Mouse (Mus musculus) hindbrain, embryonic 11.5 days (tissue): Measurements from ENCODE around the gene Nin. TPM values are rescaled to one million over a fixed set of nuclear protein-coding genes. Genes with fewer than 3 reads are reported as not detected.
"Not testable (repeated sequence)": the region's sequence is repeated elsewhere in the genome, so short reads cannot be mapped to it uniquely, and the experiment has no call there.

Source experiments
- ATAC-seq: fragments of 200-750 bp; cut with Nextera tagmentation; 2 replicates; pipeline ENCODE4 v1.8.0; 2017; ENCODE audit warnings: mild to moderate bottlenecking, moderate TSS enrichment, moderate library complexity; ENCODE audit not compliant: low FRiP score
- DNase-seq: peaks from one replicate; pipeline ENCODE4 v3.0.0-alpha.2; 2015; ENCODE audit warnings: low spot score
- H3K27ac ChIP-seq: fragments of 300-500 bp; sonication (generic); 2 replicates; pipeline ENCODE4 v1.5.1; 2014; ENCODE audit warnings: mild to moderate bottlenecking, low read depth, low read length
- H3K27me3 ChIP-seq: fragments of 300-500 bp; sonication (generic); 2 replicates; pipeline ENCODE4 v1.6.1; 2014; ENCODE audit warnings: mild to moderate bottlenecking, low read length, moderate library complexity, mixed read lengths; ENCODE audit not compliant: control insufficient read depth, insufficient read depth
- H3K36me3 ChIP-seq: fragments of 300-500 bp; sonication (generic); 2 replicates; pipeline ENCODE4 v1.6.1; 2014; ENCODE audit warnings: mild to moderate bottlenecking, low read length, moderate library complexity, mixed read lengths; ENCODE audit not compliant: control insufficient read depth, insufficient read depth
- H3K4me1 ChIP-seq: fragments of 300-500 bp; sonication (generic); replicated peaks from 2 replicates; pipeline ENCODE4 v1.6.1; 2014; ENCODE audit warnings: low read length, mixed read lengths; ENCODE audit not compliant: control insufficient read depth, insufficient read depth
- H3K4me2 ChIP-seq: fragments of 300-500 bp; sonication (generic); replicated peaks from 2 replicates; pipeline ENCODE4 v1.6.1; 2014; ENCODE audit warnings: mild to moderate bottlenecking, low read depth, low read length
- H3K4me3 ChIP-seq: fragments of 300-500 bp; sonication (generic); 2 replicates; pipeline ENCODE4 v1.5.1; 2014; ENCODE audit warnings: low read depth, low read length
- H3K9ac ChIP-seq: fragments of 300-500 bp; sonication (generic); 2 replicates; pipeline ENCODE4 v1.6.1; 2014; ENCODE audit warnings: low read depth, low read length
- H3K9me3 ChIP-seq: fragments of 300-500 bp; sonication (generic); 2 replicates; pipeline ENCODE4 v1.6.1; 2016; ENCODE audit warnings: low read length; ENCODE audit not compliant: control insufficient read depth
- WGBS: fragments of 180-500 bp; shearing (Covaris S2); extraction: QIAGEN DNeasy Blood & Tissue Kit; methylation state at CpG from one replicate; pipeline ENCODE4 v1.1.7; 2014; 5-methylcytosine and 5-hydroxymethylcytosine counted together
- polyA plus RNA-seq: library from polyadenylated mRNA; unstranded; fragments of >200 nt; fragmentation: Nextera tagmentation; extraction: Ambion mirVana; gene quantifications from 2 replicates; pipeline ENCODE4 v1.2.1, GENCODE M21; 2014

Nin gene
- polyA plus RNA-seq, 1 experiment from 2014 or later: 14.9 TPM

DNA sequence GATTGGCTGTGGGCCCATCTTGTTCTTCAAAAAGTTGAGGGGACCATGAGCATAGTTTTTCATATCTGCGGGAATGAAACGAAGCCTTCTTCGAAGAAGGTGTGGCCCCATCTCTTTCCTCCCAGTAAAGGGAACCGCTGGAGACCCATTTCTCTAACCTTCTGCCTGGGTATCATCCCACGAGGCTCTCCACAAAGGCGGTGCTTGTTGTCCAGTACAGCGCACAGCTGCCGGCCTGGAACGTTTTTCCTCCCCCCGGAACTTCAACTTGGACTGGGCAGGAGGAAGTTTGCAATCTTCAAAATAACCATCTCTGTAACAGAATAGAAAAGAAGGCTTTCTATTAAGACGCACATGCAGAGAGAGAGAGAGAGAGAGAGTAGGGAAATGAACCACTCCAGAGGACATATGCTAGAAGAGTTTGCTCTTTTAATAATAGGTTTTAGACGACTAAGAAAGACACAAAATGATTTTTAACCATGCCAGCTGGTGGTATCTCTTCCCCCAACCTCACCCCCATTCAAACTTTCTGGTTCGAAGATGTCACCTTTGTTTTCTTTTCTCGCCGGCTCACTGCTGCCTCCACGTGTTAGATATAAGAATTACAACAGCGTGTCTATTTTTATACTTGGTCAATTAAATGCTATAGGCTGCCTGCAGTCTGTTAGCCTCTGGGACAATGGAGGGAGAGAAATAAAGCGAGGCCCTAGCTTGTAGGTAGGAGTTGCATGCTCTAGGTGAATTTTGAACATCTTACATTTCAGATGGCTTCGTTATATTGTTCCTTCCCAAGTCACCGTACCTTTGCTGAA, 31.3 kb upstream of the Nin start:
- Histone ChIP-seq H3K27ac (0 out of 2 replicates have a peak overlapping the region, but pooled peaks have one; percentile 19), H3K4me3 (no peak overlapping the region), H3K9ac (no peak overlapping the region), H3K4me1 (no peaks in the 10 kb centered on the region), H3K27me3 (no peaks in the 10 kb centered on the region), H3K9me3 (no peaks in the 10 kb centered on the region), H3K36me3 (no peaks in the 10 kb centered on the region), H3K4me2 (no peak overlapping the region)
- DNase-seq (peak; percentile 84), ATAC-seq (0 out of 2 replicates have a peak, but pooled peaks have one; percentile 43)
- 50% methylated on average over 20 of the region's 20 CpGs for WGBS

DNA sequence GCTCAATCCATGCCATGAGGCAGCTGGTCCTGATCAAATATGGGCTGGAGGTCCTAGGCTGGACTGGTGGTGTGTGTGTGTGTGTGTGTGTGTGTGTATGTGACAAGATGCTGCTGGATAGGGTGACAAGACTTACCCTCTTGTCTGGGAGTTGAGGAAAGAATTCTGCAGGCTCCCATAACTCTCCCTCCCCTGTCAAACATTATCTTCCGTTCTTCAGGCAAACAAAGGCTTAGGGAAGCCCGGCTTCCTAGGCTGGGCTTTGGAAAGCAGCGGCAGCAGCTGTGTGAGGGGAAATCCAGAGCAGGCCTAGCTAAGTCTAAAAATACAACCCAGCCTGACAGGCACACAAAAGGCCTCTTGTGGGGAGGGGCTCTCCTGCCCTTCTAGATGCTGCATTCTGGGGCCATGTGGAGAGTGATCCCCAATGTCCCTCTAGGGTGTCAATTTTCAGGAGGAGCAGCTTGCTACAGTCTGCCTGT, 30.6 kb upstream of the Nin start:
- peak; percentile 30 for DNase-seq
- H3K9me3 ChIP-seq, H3K27me3 ChIP-seq: not testable (repeated sequence)

DNA sequence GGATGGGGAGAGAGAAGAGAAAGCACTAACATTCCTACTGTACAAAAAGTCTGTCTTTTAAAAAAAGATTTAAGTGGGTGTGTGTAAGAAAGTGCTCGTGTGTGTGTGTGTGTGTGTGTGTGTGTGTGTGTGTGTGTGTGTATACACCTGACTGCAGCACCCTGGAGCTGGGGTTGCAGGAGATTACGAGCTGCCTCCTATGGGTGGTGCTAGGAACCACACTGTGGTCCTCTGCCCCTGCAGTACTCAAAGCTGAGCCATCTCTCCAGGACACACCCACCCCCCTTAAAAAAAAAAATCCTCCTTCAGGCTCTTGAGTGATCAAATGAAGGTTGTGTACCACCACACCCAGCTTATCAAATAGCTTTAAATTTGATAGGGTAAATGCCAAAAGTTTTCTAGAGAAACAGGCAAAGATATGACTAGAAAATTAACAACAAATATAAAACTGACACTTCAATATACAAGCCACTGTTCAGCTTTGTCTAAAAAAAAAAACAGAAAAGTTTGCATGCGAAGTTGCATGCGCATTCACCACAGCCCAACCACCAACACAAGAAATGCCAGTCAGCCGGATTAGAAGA, 27.6 kb upstream of the Nin start:
- WGBS: 89% methylated on average over 5 of the region's 5 CpGs
- ATAC-seq: no peak
- H3K4me2 ChIP-seq: no peak overlapping the region
- no peaks in the 10 kb centered on the region for H3K9me3 ChIP-seq
- DNase-seq: no peak
- H3K27me3 ChIP-seq: no peaks in the 10 kb centered on the region
- H3K27ac ChIP-seq: no peak overlapping the region
- no peak overlapping the region for H3K9ac ChIP-seq
- no peaks in the 10 kb centered on the region for H3K36me3 ChIP-seq
- no peaks in the 10 kb centered on the region for H3K4me1 ChIP-seq
- no peak overlapping the region for H3K4me3 ChIP-seq

More for the DNA sequence above, 30.6 kb upstream of the Nin start:
- 12% methylated on average over 3 of the region's 3 CpGs for WGBS
- H3K36me3 ChIP-seq, H3K9ac ChIP-seq, H3K4me2 ChIP-seq, H3K4me1 ChIP-seq, H3K4me3 ChIP-seq: not testable (repeated sequence)
- 0 out of 2 replicates have a peak, but pooled peaks have one; percentile 21 for ATAC-seq
- H3K27ac ChIP-seq: peak overlapping the region; percentile 47; the same call in 1 of the 2 replicates

DNA sequence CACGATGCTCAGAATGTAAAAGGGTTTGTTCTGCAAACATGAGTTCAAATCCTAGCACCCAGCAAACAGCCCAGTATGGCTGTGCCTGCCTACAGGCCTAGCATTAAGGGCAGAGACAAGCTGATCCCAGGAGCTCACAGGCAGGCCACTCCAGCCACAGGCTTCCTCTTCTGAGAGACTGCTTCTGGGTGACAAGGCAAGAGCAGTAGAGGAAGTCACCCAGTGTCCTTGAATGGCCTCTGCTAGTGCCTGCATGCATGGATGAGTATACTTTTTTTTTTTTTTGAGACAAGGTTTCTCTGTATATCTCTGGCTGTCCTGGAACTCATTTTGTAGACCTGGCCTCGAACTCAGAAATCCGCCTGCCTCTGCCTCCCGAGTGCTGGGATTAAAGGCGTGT, 27.0 kb upstream of the Nin start:
- ATAC-seq (no peak), DNase-seq (no peak)
- H3K9me3 ChIP-seq: no peaks in the 10 kb centered on the region
- no peaks in the 10 kb centered on the region for H3K27me3 ChIP-seq
- no peak overlapping the region for H3K4me3 ChIP-seq
- no peak overlapping the region for H3K9ac ChIP-seq
- H3K36me3 ChIP-seq: no peaks in the 10 kb centered on the region
- H3K27ac ChIP-seq: no peak overlapping the region
- H3K4me1 ChIP-seq: no peaks in the 10 kb centered on the region
- H3K4me2 ChIP-seq: no peak overlapping the region
- WGBS: 92% methylated on average over 5 of the region's 5 CpGs

DNA sequence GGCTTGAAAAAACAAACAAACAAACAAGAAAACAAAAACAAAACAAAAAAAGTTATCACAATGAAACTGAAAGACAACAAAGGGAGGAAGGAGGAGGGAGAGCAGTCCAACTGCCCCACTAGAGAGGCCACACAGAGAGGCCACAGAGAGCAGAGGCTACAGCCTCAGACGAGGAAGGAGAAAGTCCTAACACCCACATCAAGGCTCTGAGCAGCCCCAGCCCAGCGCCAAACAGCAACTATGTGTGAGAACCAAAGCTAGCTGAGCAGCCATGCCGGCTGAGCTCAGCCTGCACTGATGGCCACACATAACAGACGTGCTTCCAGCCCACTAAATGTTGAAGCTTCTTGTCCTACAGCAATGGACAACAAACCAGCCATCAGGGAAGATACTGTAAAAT, 26.4 kb upstream of the Nin start:
- no peak for DNase-seq
- Histone ChIP-seq H3K4me1 (no peaks in the 10 kb centered on the region), H3K36me3 (no peaks in the 10 kb centered on the region), H3K27ac (no peak overlapping the region), H3K9me3 (no peaks in the 10 kb centered on the region), H3K9ac (no peak overlapping the region), H3K27me3 (no peaks in the 10 kb centered on the region), H3K4me3 (no peak overlapping the region), H3K4me2 (no peak overlapping the region)
- no peak for ATAC-seq
- WGBS: 78% methylated on average over 4 of the region's 4 CpGs

DNA sequence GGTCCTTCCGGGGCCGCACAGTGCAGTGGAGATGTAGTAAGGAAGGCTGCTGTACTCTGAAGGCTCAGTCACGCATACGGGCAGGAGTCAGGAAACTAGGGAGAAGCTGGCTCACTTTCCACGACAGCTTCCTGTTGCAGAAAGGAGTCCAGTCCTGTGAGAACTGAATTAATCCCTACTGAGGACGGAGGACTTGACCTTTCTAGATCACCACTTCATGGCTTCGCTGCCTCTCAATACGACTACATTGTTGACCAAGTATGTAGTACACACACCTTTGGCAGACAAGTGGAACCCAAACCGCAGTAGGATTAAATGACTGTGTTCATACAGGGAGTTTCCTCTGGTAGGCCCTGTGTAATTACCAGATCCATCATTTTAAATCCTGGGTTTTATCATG, 24.1 kb upstream of the Nin start:
- Histone ChIP-seq H3K4me3 (no peak overlapping the region), H3K36me3 (no peaks in the 10 kb centered on the region), H3K9me3 (no peaks in the 10 kb centered on the region), H3K27ac (no peak overlapping the region), H3K27me3 (no peaks in the 10 kb centered on the region), H3K9ac (no peak overlapping the region), H3K4me2 (no peak overlapping the region), H3K4me1 (no peaks in the 10 kb centered on the region)
- 81% methylated on average over 9 of the region's 9 CpGs for WGBS
- DNase-seq (no peak), ATAC-seq (no peak)

DNA sequence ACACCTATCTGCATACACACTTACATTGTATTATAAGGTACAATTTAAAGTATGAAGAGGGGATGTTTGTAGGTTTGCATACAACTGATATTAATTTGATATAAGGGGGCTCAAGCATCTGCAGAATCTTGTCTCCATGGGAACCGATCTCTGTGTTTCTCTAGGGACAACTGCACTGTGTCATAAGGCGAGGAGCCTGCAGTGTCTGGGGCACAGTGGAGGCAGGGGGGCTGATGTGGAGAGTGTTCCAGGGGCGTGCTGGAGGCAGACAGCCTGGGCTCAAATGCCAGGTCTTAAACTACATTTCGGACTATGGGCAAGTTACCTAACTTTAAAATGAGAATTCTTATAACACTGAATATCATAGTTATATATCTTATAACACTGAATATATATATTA, 23.6 kb upstream of the Nin start:
- H3K27me3 ChIP-seq: no peaks in the 10 kb centered on the region
- WGBS: 77% methylated on average over 4 of the region's 4 CpGs
- no peak overlapping the region for H3K4me3 ChIP-seq
- H3K4me2 ChIP-seq: no peak overlapping the region
- H3K27ac ChIP-seq: no peak overlapping the region
- no peaks in the 10 kb centered on the region for H3K4me1 ChIP-seq
- H3K9me3 ChIP-seq: no peaks in the 10 kb centered on the region
- no peak for ATAC-seq
- no peak for DNase-seq
- H3K9ac ChIP-seq: no peak overlapping the region
- H3K36me3 ChIP-seq: no peaks in the 10 kb centered on the region

DNA sequence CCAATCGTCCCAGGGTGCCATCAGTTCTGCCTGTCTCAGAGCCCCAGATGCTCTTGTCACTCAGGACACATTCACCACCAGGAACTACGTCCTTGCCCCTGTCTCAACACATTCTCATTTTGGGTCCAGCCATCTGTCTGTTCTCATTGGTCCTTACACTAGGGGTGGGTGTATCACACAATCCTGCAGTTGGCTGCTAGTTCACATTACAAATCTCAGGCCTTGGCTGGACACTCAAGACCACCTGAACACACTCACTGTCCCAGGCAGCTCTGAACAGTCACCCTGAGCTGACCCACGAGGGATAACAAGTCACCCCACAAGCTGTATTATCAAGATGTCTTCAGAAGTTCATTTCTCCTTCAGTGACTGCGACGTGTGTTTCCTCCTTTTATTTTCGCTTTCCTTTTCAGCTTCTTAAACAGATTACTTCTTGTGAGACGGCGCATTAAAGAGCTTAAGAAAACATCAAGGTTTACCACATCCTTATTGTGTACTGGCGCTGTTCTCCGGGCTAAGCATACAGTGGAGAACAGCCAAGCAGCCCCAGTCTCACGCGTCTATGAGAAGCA, 22.8 kb upstream of the Nin start:
- no peak overlapping the region for H3K9ac ChIP-seq
- H3K9me3 ChIP-seq: no peaks in the 10 kb centered on the region
- DNase-seq (no peak), ATAC-seq (no peak)
- H3K27me3 ChIP-seq: no peaks in the 10 kb centered on the region
- no peak overlapping the region for H3K27ac ChIP-seq
- no peak overlapping the region for H3K4me2 ChIP-seq
- H3K4me3 ChIP-seq: no peak overlapping the region
- H3K36me3 ChIP-seq: no peaks in the 10 kb centered on the region
- 79% methylated on average over 12 of the region's 12 CpGs for WGBS
- no peaks in the 10 kb centered on the region for H3K4me1 ChIP-seq
